Mouse (Mus musculus) embryo, embryonic 10 days (tissue): ENCODE results near the gene Vps13c.

ENCODE experiments used
- DNase-seq: peaks from one replicate; pipeline ENCODE4 v3.0.0-alpha.2; 2015; ENCODE audit warnings: low spot score

Gene Vps13c

DNA sequence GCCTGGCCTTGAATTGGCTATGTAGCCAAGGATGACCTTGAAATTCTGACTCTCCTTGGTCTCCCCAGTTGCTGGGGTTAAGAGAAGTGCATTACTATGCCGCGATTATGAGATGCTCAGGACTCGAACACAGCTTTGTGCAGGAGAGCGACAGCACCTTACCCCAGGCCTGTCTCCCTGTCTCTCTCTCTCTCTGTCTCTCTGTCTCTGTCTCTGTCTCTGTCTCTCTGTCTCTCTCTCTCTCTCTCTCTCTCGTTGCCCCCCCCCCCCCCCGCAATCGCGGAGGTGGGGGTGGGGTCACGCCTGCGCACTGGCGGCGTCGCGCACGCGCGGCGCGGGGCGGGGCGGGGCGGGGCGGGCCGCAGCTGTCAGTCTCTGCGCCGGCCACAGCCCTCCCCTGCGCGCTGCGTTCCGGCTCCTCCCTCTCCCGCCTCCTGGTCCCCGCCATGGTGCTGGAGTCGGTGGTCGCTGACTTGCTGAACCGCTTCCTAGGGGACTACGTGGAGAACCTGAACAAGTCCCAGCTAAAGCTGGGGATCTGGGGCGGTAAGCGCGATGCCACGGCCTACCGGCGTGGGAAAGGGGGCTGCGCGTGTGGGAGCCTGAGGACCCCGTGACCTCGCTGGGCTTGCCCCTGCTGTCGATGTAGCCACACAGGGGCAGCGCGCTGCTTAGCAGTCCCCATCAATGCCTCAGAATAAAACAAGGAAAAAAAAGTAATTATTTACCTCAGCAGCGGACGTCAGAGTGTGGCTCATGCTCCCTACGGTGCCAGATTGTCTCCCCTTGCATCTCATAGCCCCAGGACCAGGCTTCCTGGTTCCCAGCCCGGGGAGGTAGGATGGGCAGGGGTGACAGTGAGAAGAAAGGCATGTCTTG, at the start of gene Vps13c:
TSS of gene Vps13c (plus strand) at position 416 of the 879 bp plus-strand sequence.
- peak; percentile 91 for DNase-seq

GRCm38 (mm10) chr9:67792405-67792804, 47.8 kb upstream of the Vps13c start:
- no peak for DNase-seq

- DNase-seq = no peak
Measured at GRCm38 (mm10) chr9:67793501-67793900, 46.7 kb upstream of the Vps13c start.

GRCm38 (mm10) chr9:67794216-67794615, 46.0 kb upstream of the Vps13c start:
- no peak for DNase-seq

DNA sequence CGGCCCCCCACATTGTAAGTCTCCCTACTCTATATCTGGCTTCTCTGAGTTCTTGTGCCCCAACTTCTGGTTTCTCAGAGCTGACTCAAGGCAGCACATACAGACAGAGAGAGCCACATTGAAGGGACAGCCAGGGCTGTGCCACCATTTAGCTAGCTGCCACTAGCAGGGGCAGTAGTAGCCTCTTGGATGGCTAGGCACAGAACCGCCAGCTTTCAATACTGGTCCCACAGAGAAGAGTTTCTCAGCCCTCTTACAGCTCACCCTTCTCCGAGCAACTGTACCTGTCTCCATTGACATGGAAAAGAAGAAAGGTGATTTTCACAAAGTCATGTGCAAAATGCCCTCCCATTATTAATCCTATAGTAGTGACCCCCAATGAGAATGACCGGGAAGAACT, 45.5 kb upstream of the Vps13c start:
- DNase-seq = no peak

DNA sequence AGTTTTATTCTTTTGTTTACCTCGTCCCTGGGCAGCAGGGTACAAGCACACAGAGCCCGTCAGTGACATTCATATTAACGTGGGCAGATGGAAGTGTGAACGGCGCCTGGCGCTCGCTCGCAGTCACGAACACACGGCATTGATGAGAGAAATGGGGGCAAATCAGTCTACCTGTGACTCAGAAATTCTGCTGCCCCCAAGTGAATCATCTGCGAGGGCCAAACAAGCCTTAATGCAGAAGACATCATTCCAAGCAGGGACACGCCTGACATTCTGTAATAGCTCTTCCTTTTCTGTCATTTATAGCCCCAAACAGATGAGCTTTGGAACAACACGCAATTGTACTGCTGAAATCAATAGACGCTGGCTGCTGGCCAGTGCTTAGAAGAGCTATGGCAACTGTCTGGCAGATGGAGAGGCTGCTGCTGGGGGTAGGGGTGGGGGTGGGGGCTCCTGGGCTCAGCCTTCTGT, 45.0 kb upstream of the Vps13c start:
- no peak for DNase-seq

GRCm38 (mm10) chr9:67799078-67799819, 40.9 kb upstream of the Vps13c start:
- DNase-seq = peak; percentile 5

GRCm38 (mm10) chr9:67802241-67802640, 38.0 kb upstream of the Vps13c start:
- DNase-seq = peak; percentile 77

GRCm38 (mm10) chr9:67807000-67807399, 33.2 kb upstream of the Vps13c start:
- DNase-seq = no peak

GRCm38 (mm10) chr9:67810527-67810926, 29.7 kb upstream of the Vps13c start:
- no peak for DNase-seq

- no peak for DNase-seq
Measured at GRCm38 (mm10) chr9:67811116-67811515, 29.1 kb upstream of the Vps13c start.

- DNase-seq = peak; percentile 9
Measured at GRCm38 (mm10) chr9:67813171-67813570, 27.0 kb upstream of the Vps13c start.

DNA sequence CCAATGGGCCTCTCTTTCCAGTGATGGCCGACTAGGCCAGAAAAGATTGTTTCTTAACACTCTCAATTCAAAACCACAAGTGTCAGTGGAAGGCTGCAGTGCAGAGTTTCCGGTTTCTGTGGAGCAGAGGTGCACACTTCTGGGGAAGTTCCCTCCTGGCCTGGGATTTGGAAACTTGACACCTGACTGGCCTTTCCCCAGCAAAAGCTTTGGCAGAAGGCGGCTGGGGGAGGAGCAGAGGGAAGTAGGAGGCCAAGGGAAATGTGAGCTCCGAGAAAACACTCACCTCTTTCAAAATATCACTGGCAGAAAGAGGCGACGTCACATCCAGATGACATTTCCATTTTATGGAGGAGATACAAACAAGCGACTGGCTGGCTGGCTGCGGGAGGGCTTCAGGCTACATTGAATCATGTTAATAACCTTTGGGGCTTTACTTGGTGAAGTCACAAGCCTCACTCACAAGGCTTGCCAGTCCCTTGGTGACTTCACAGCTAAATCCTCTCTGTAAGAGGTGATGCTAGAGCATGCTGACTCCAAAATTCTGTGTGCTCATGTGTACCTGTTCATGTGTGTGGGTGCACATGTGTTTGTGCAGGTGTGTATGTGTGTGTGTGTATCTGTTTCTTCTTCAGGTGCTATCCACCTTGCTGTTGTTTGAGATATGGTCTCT, 26.4 kb upstream of the Vps13c start:
- peak; percentile 81 for DNase-seq

DNA sequence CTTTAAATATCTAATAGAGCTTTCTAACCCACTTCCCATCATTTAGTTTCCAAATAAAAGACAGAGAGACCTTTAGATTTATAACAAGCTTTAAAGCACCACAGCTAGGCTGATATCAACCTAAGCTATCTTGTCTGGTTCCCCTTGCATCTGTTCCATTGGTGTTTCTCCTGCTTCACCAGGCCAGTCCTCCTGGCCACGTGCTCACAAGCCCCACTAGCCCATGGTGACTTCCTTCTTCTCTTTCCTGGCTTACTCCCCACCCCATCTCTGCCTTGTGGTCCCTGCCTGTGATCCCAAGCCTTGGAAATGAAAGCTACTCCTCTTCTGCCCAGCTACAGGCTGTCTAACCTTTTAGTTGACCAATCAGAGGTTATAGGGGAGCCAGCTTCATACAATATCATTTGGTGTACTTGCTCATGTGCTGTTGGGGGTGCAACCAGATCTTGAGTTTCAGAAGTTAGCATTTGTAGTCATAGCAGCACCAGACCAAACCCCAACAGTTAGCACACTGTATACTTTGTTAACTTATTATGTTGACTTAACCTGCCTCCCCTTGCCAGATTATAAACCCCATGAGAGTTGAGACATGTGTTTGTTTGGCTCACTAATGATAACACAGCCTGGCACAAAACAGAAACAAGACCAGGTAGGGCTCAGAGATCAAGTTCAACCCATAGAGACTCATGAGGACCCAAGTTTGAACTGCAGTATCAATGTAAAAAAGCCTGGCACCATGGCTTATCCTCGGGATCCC, 23.8 kb upstream of the Vps13c start:
- DNase-seq = no peak

GRCm38 (mm10) chr9:67817898-67818667, 22.1 kb upstream of the Vps13c start:
- DNase-seq = peak; percentile 14

GRCm38 (mm10) chr9:67818668-67818950, 21.6 kb upstream of the Vps13c start:
- DNase-seq = no peak

- DNase-seq = peak; percentile 9
Measured at GRCm38 (mm10) chr9:67823131-67823530, 17.1 kb upstream of the Vps13c start.

- DNase-seq = no peak
Measured at GRCm38 (mm10) chr9:67825527-67825926, 14.7 kb upstream of the Vps13c start.

- DNase-seq = peak; percentile 75
Measured at GRCm38 (mm10) chr9:67828182-67828581, 12.0 kb upstream of the Vps13c start.

GRCm38 (mm10) chr9:67830411-67831358, 9.5 kb upstream of the Vps13c start:
- peak; percentile 60 for DNase-seq
